Comparison of ENCODE assay signal across 13 mouse cellular contexts in the genomic region with DNA sequence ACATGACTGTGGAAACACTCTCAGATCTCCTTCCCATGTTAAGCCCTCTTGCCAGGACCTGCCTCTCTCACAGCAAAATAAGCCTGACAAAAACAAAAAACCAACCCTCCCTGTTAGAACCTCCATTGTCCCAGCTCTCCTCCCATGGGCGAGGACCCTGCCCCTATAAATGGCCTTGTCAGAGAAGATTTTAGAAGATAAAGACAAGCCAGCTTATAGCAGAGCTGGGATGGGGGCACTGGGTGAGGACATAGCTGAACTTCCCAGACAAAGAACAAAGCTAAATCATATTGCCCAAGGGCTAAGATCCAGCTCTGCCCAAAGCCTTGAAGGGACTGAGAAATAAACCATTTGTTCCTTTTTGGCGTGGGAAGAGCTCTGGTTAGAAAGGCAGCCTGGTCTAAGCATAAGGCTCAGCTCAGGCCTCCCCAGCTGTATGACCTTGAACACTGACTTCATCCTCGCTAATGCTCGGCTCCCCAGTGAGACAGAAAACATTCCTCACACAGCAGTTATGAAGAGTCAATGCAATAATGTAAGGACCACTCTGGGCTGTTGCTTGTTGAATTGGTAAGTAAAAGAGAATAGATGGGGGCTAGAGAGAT.
DNase-seq lines count a peak whose midpoint lies in the region; ATAC-seq and TF ChIP-seq lines count a peak whose summit lies in the region.
"Had no signal": no experiment of that assay in that cellular context is flagged by ENCODE, and none has a peak within 500 bp of the region (broad histone marks: within the 10 kb centered on the region; RNA-seq: fewer than 3 reads in every experiment).

No protein-coding gene starts in this region.

- no peak for TF ChIP-seq POLR2A in liver, adult 2 months (IDR thresholded peaks at IDR 0.05; ENCODE audit: extremely low read depth, insufficient read depth, low read length)

- peaks cover 7% of the 10 kb centered on the region for H3K4me1 ChIP-seq in heart, embryonic 16.5 days (ENCODE audit: control insufficient read depth, insufficient read depth, low read length)
- H3K4me1 ChIP-seq in liver, adult 2 months (ENCODE audit: control insufficient read depth, insufficient read depth, low read length): peaks cover 2% of the 10 kb centered on the region; the same call in 1 of the 2 replicates
- no peaks in the 10 kb centered on the region for H3K4me1 ChIP-seq in liver, embryonic 11.5 days (replicated peaks; ENCODE audit: control insufficient read depth, insufficient read depth, low read length)
- peaks cover 15% of the 10 kb centered on the region for H3K4me1 ChIP-seq in embryonic facial prominence, embryonic 14.5 days (ENCODE audit: control insufficient read depth, insufficient read depth, low read length)
- H3K4me1 ChIP-seq: hindbrain, embryonic 15.5 days had no signal

- no peak overlapping the region for H3K4me3 ChIP-seq in heart, embryonic 16.5 days (ENCODE audit: low read length)
- H3K4me3 ChIP-seq in liver, adult 2 months (ENCODE audit: insufficient read depth, low read depth, low read length): no peak overlapping the region
- H3K4me3 ChIP-seq in liver, embryonic 11.5 days (ENCODE audit: low read depth, low read length): no peak overlapping the region
- no peak overlapping the region for H3K4me3 ChIP-seq in embryonic facial prominence, embryonic 14.5 days (ENCODE audit: low read depth, low read length)
- H3K4me3 ChIP-seq: erythroblast, embryonic 14.5 days; hindbrain, embryonic 15.5 days had no signal

- no peaks in the 10 kb centered on the region for H3K9me3 ChIP-seq in heart, embryonic 16.5 days (replicated peaks; ENCODE audit: control insufficient read depth, low read length)
- no peaks in the 10 kb centered on the region for H3K9me3 ChIP-seq in liver, embryonic 11.5 days (ENCODE audit: control insufficient read depth, low read length)
- no peaks in the 10 kb centered on the region for H3K9me3 ChIP-seq in embryonic facial prominence, embryonic 14.5 days (ENCODE audit: control insufficient read depth, low read length)
- H3K9me3 ChIP-seq: hindbrain, embryonic 15.5 days had no signal

- H3K9ac ChIP-seq in heart, embryonic 16.5 days (ENCODE audit: low read length): no peak overlapping the region
- H3K9ac ChIP-seq in liver, adult 2 months (ENCODE audit: low read depth, low read length): no peak overlapping the region
- no peak overlapping the region for H3K9ac ChIP-seq in liver, embryonic 11.5 days (ENCODE audit: low read depth, low read length)
- no peak overlapping the region for H3K9ac ChIP-seq in embryonic facial prominence, embryonic 14.5 days (ENCODE audit: low read depth, low read length)
- H3K9ac ChIP-seq: hindbrain, embryonic 15.5 days had no signal

- no peak for ATAC-seq in heart, embryonic 16.5 days (replicated peaks; ENCODE audit: extremely low read depth, insufficient read depth, low FRiP score)
- ATAC-seq in liver, embryonic 11.5 days (replicated peaks; ENCODE audit: low FRiP score): no peak
- ATAC-seq in embryonic facial prominence, embryonic 14.5 days (ENCODE audit: low read depth): no peak
- ATAC-seq in megakaryocyte, adult 5-6 weeks (ENCODE audit: poor library complexity, severe bottlenecking): no peak
- ATAC-seq: CD4-positive, CD25-positive, alpha-beta regulatory T cell, adult 4 months had no signal

- DNase-seq in heart, postnatal 4 days: no peak
- DNase-seq in liver, adult 2 months (ENCODE audit: extremely low read depth, low read depth, low spot score): no peak
- DNase-seq in liver, embryonic 11.5 days (ENCODE audit: low spot score): no peak
- no peak for DNase-seq in embryonic facial prominence, embryonic 14.5 days (ENCODE audit: low spot score)
- peak; percentile 60 for DNase-seq in lung, postnatal 36 days
- DNase-seq: adrenal gland, postnatal 14 days; cerebellum, adult 9-11 months; gastrocnemius, postnatal 10 days had no signal

- WGBS in heart, embryonic 16.5 days: 46% methylated on average over 4 of the region's 4 CpGs
- WGBS in liver, adult 2 months: 65% methylated on average over 4 of the region's 4 CpGs
- 63% methylated on average over 4 of the region's 4 CpGs for WGBS in liver, embryonic 11.5 days
- WGBS in embryonic facial prominence, embryonic 14.5 days: 37% methylated on average over 4 of the region's 4 CpGs

- H3K36me3 ChIP-seq in heart, embryonic 16.5 days (ENCODE audit: control insufficient read depth, insufficient read depth): no peaks in the 10 kb centered on the region
- H3K36me3 ChIP-seq in liver, adult 2 months (ENCODE audit: control insufficient read depth, insufficient read depth, low read length): no peaks in the 10 kb centered on the region
- no peaks in the 10 kb centered on the region for H3K36me3 ChIP-seq in liver, embryonic 11.5 days (ENCODE audit: control insufficient read depth, insufficient read depth, low read length)
- no peaks in the 10 kb centered on the region for H3K36me3 ChIP-seq in embryonic facial prominence, embryonic 14.5 days (ENCODE audit: control insufficient read depth, insufficient read depth, low read length)
- H3K36me3 ChIP-seq: hindbrain, embryonic 15.5 days had no signal

- H3K27ac ChIP-seq in heart, embryonic 16.5 days (ENCODE audit: low read length): peak overlapping the region; percentile 9; the same call in 1 of the 2 replicates
- peak overlapping the region; percentile 37; the same call in 1 of the 2 replicates for H3K27ac ChIP-seq in liver, adult 2 months (replicated peaks; ENCODE audit: insufficient read depth, low read depth, low read length)
- H3K27ac ChIP-seq in liver, embryonic 11.5 days (ENCODE audit: low read depth, low read length): no peak overlapping the region
- H3K27ac ChIP-seq in embryonic facial prominence, embryonic 14.5 days (replicated peaks; ENCODE audit: low read depth, low read length): peak overlapping the region; percentile 5; the same call in 1 of the 2 replicates
- H3K27ac ChIP-seq: hindbrain, embryonic 15.5 days had no signal

- no peaks in the 10 kb centered on the region for H3K79me2 ChIP-seq in liver, adult 2 months (ENCODE audit: control insufficient read depth, insufficient read depth, low read length)

- no peak overlapping the region for H3K4me2 ChIP-seq in heart, embryonic 16.5 days (ENCODE audit: low read depth, low read length)
- no peak overlapping the region for H3K4me2 ChIP-seq in liver, embryonic 11.5 days
- H3K4me2 ChIP-seq in embryonic facial prominence, embryonic 14.5 days (ENCODE audit: low read depth, low read length): no peak overlapping the region
- H3K4me2 ChIP-seq: hindbrain, embryonic 15.5 days had no signal

- no peaks in the 10 kb centered on the region for H3K27me3 ChIP-seq in heart, embryonic 16.5 days (ENCODE audit: control insufficient read depth, insufficient read depth, low read length)
- H3K27me3 ChIP-seq in liver, adult 2 months (ENCODE audit: control insufficient read depth, insufficient read depth, low read length): no peaks in the 10 kb centered on the region
- H3K27me3 ChIP-seq in liver, embryonic 11.5 days (replicated peaks; ENCODE audit: control insufficient read depth, insufficient read depth, low read length): no peaks in the 10 kb centered on the region
- H3K27me3 ChIP-seq in embryonic facial prominence, embryonic 14.5 days (replicated peaks; ENCODE audit: control insufficient read depth, insufficient read depth, low read length): no peaks in the 10 kb centered on the region
- H3K27me3 ChIP-seq: hindbrain, embryonic 15.5 days had no signal

- no peak for TF ChIP-seq CTCF in liver, adult 2 months (IDR thresholded peaks at IDR 0.05; ENCODE audit: low read depth, low read length)
